Mouse (Mus musculus) forebrain, embryonic 14.5 days (tissue): ENCODE data around the gene Tgfbr2. TPM values are rescaled to one million over a fixed set of nuclear protein-coding genes. Genes with fewer than 3 reads are reported as not detected.
A peak's percentile ranks its signal among the peaks of the same experiment; 100 is the strongest.
"Not testable (repeated sequence)": the region's sequence is repeated elsewhere in the genome, so short reads cannot be mapped to it uniquely, and the experiment has no call there.

Experiments used
- ATAC-seq: fragments of 200-750 bp; cut with Nextera tagmentation; 2 replicates; pipeline ENCODE4 v1.8.0; 2017; ENCODE audit warnings: mild to moderate bottlenecking, moderate library complexity
- DNase-seq: peaks from one replicate; pipeline ENCODE4 v3.0.0-alpha.2; 2015; ENCODE audit warnings: low spot score
- H3K27ac ChIP-seq: fragments of 300-500 bp; sonication (generic); 2 replicates; pipeline ENCODE4 v1.5.1; 2014; ENCODE audit warnings: low read depth, mild to moderate bottlenecking, control low read depth, low read length, moderate library complexity
- H3K27me3 ChIP-seq: fragments of 300-500 bp; sonication (generic); replicated peaks from 2 replicates; pipeline ENCODE4 v1.6.1; 2014; ENCODE audit warnings: low read length, control low read depth, mixed read lengths; ENCODE audit not compliant: control insufficient read depth, insufficient read depth
- H3K36me3 ChIP-seq: fragments of 300-500 bp; sonication (generic); 2 replicates; pipeline ENCODE4 v1.6.1; 2014; ENCODE audit warnings: low read length, control low read depth; ENCODE audit not compliant: control insufficient read depth, insufficient read depth
- H3K4me1 ChIP-seq: fragments of 300-500 bp; sonication (generic); 2 replicates; pipeline ENCODE4 v1.6.1; 2014; ENCODE audit warnings: antibody characterized with exemption, low read length, control low read depth; ENCODE audit not compliant: control insufficient read depth, insufficient read depth
- H3K4me2 ChIP-seq: fragments of 300-500 bp; sonication (generic); 2 replicates; pipeline ENCODE4 v1.6.1; 2014; ENCODE audit warnings: mild to moderate bottlenecking, control low read depth, low read length
- H3K4me3 ChIP-seq: fragments of 300-500 bp; sonication (generic); 2 replicates; pipeline ENCODE4 v1.5.1; 2014; ENCODE audit warnings: low read depth, low read length, control low read depth
- H3K9ac ChIP-seq: fragments of 300-500 bp; sonication (generic); 2 replicates; pipeline ENCODE4 v1.6.1; 2014; ENCODE audit warnings: mild to moderate bottlenecking, low read length, control low read depth, moderate library complexity
- H3K9me3 ChIP-seq: fragments of 300-500 bp; sonication (generic); replicated peaks from 2 replicates; pipeline ENCODE4 v1.6.1; 2016; ENCODE audit warnings: low read length, control low read depth, mixed read lengths; ENCODE audit not compliant: control insufficient read depth
- WGBS: fragments of 180-500 bp; shearing (Covaris S2); extraction: QIAGEN DNeasy Blood & Tissue Kit; methylation state at CpG from one replicate; pipeline ENCODE4 v1.1.7; 2014; 5-methylcytosine and 5-hydroxymethylcytosine counted together
- polyA plus RNA-seq: library from polyadenylated mRNA; unstranded; fragments of >200 nt; fragmentation: Nextera tagmentation; extraction: Ambion mirVana; gene quantifications from 2 replicates; pipeline ENCODE4 v1.2.1, GENCODE M21; 2014

Tgfbr2 gene
- polyA plus RNA-seq, 1 experiment from 2014 or later, result 5.5 TPM

DNA sequence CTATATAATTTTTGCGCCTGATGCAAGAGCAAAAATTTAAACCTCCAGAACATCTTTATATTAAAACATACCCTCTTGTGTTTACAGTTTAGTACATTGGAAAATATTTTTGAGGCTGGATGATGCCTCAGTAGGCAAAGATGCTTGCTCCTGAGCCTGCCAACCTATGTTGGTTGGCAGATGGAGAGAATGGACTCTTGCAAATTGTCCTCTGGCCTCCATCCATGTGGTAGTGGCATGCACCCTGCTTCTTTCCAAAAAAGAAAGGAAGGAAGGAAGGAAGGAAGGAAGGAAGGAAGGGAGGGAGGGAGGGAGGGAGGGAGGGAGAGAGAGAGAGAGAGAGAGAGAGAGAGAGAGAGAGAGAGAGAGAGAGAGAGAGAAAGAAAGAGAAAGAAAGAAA lies 103.6 kb downstream of the Tgfbr2 start:
- not testable (repeated sequence) for DNase-seq, H3K4me3 ChIP-seq, H3K9ac ChIP-seq, H3K27me3 ChIP-seq, H3K27ac ChIP-seq, H3K4me1 ChIP-seq, ATAC-seq, H3K4me2 ChIP-seq, H3K36me3 ChIP-seq, H3K9me3 ChIP-seq
- WGBS, result 94% methylated on average over 1 of the region's 1 CpGs

DNA sequence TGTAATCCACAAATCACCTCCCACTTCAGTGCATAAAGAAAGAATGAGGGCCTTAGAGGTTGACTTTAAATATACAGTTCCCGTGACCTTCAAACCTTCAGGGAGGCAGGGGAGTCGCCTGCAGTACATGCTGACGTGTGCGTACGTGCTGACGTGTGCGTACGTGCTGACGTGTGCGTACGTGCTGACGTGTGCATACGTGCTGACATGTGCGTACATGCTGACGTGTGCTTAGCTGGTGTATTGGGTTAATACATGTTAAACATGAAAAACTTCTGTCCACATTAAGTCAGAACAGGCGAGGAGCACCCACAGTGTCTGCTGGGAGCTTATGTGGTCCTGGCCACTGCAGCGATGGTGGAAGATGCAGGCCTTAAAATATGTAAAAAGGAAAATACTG lies 110.4 kb downstream of the Tgfbr2 start:
- no peaks in the 10 kb centered on the region for H3K36me3 ChIP-seq
- WGBS, result 93% methylated on average over 17 of the region's 17 CpGs
- no peak overlapping the region for H3K9ac ChIP-seq
- DNase-seq (no peak), ATAC-seq (no peak)
- H3K4me2 ChIP-seq, result no peak overlapping the region
- no peaks in the 10 kb centered on the region for H3K4me1 ChIP-seq
- H3K27ac ChIP-seq, result no peak overlapping the region
- no peaks in the 10 kb centered on the region for H3K9me3 ChIP-seq
- H3K27me3 ChIP-seq, result no peaks in the 10 kb centered on the region
- H3K4me3 ChIP-seq, result no peak overlapping the region

DNA sequence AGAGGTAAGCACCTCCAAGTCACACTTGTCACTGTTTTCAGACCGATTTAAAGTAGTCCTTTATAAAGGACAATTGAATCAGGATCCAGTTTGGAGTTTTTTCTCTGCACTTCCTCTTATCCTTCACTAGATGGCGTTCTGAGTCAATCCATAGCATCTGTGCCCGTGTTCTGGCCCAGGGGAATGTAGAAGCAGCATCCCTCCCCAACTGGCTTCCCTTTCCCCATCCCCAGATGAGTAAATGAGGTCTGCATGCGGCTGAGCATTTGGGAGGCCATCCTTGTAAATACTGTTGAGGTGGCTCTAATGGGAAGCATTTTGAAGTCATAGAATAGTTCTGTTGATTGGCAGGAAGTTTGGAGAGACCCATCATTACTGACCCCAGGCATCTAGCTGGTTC lies 114.5 kb downstream of the Tgfbr2 start:
- H3K9ac ChIP-seq, result no peak overlapping the region

DNA sequence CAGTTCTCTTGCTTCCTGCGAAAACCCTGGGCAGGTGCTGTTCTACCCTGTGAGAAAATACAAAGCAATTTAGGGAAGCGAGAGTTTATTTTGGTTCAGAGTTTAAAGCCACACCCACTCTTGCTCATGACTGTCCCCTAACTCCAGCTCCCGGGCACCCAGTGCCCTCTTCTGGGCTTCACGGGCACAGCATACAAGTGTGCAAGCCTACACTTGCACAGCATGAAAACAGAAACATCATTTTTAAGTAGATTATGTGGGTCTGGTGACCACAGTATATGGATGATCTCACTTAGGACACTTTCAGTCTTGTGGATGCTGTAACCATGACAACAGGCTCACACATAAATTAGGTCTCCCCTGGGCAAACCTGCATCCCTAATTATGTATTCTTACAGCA lies 116.0 kb downstream of the Tgfbr2 start:
- H3K27ac ChIP-seq, result no peak overlapping the region
- no peak overlapping the region for H3K9ac ChIP-seq
- H3K4me1 ChIP-seq, result no peaks in the 10 kb centered on the region
- H3K9me3 ChIP-seq, result no peaks in the 10 kb centered on the region
- H3K4me2 ChIP-seq, result no peak overlapping the region
- DNase-seq (peak; percentile 30), ATAC-seq (no peak)
- no peaks in the 10 kb centered on the region for H3K36me3 ChIP-seq
- H3K4me3 ChIP-seq, result no peak overlapping the region
- no peaks in the 10 kb centered on the region for H3K27me3 ChIP-seq
- WGBS, result 54% methylated on average over 4 of the region's 4 CpGs

More for the DNA sequence above, 114.5 kb downstream of the Tgfbr2 start:
- Histone ChIP-seq H3K9me3 (no peaks in the 10 kb centered on the region), H3K27ac (no peak overlapping the region), H3K27me3 (no peaks in the 10 kb centered on the region), H3K4me1 (no peaks in the 10 kb centered on the region), H3K4me2 (no peak overlapping the region), H3K36me3 (no peaks in the 10 kb centered on the region), H3K4me3 (no peak overlapping the region)
- DNase-seq, result peak; percentile 40
- no peak; the same call in 1 of the 2 replicates for ATAC-seq
- 15% methylated on average over 4 of the region's 4 CpGs for WGBS

DNA sequence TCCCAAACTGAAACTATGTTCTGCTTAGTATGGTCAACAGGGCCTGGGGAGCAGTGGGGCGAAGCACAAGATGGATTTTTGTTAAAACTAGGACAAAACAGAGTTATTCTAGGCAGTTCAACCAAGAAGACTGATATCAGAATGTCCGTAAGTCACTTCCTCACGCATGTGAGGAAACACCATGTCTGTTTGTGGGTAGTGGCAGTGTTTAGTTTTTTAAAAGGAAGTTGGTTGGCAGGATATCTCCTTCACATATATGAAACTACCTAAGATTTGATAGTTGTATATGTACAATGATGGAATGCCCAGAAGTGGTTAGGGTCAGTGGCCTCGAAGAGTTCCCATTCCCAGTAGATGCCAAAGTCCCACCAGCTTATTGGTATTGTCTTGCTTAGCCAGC lies 116.7 kb downstream of the Tgfbr2 start:
- ATAC-seq (no peak), DNase-seq (no peak)
- no peak overlapping the region for H3K27ac ChIP-seq
- H3K9me3 ChIP-seq, result no peaks in the 10 kb centered on the region
- 94% methylated on average over 4 of the region's 4 CpGs for WGBS
- no peaks in the 10 kb centered on the region for H3K4me1 ChIP-seq
- no peak overlapping the region for H3K4me3 ChIP-seq
- H3K36me3 ChIP-seq, result no peaks in the 10 kb centered on the region
- H3K4me2 ChIP-seq, result no peak overlapping the region
- H3K9ac ChIP-seq, result no peak overlapping the region
- no peaks in the 10 kb centered on the region for H3K27me3 ChIP-seq

DNA sequence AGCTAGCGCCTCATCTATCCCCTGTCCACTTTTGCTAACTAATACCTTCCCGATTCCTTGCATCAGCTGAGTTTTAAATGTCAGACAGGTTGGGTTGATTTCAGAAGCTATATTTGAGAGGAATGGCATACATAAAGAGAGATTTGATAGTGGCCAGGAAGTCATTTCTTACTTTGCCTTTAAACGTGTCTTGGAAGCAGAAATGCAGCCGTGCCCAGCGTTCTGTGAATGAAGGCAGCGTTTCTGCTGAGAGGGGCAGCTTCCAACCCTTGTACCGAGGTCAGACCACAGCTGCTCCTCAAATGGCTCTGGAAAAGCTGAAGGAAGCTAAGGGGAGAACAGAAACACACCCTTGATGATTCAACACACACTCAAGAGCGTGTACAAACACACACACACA lies 121.2 kb downstream of the Tgfbr2 start:
- no peak overlapping the region for H3K4me3 ChIP-seq
- H3K9ac ChIP-seq, result no peak overlapping the region
- no peak overlapping the region for H3K4me2 ChIP-seq
- H3K9me3 ChIP-seq, result no peaks in the 10 kb centered on the region
- ATAC-seq, result no peak
- H3K4me1 ChIP-seq, result no peaks in the 10 kb centered on the region
- no peak for DNase-seq
- H3K27me3 ChIP-seq, result no peaks in the 10 kb centered on the region
- no peak overlapping the region for H3K27ac ChIP-seq
- WGBS, result 91% methylated on average over 8 of the region's 8 CpGs
- H3K36me3 ChIP-seq, result no peaks in the 10 kb centered on the region

DNA sequence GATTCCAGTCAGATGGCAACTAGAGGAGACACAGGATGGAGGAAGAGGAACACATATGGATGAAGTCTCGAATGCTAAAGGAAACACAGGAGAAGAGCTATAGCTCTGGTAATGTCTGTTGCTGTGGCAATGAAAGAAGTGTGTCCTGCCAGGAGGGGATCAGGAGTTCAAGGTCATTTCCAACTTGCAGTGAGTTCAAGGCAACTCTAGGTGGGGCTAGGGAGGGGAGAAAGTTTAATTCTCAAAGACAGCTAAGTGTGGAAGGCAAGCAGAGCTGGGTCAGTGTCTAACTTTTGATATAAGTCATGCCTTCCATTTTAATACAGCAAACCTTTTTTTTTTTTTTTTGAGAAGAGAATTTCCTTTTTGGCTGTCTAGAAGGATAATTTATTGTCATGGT lies 125.2 kb downstream of the Tgfbr2 start:
- Histone ChIP-seq H3K27ac (no peak overlapping the region), H3K36me3 (no peaks in the 10 kb centered on the region), H3K27me3 (no peaks in the 10 kb centered on the region), H3K4me2 (no peak overlapping the region), H3K9ac (no peak overlapping the region), H3K4me3 (no peak overlapping the region), H3K9me3 (no peaks in the 10 kb centered on the region), H3K4me1 (no peaks in the 10 kb centered on the region)
- 78% methylated on average over 1 of the region's 1 CpGs for WGBS
- ATAC-seq (no peak), DNase-seq (no peak)

DNA sequence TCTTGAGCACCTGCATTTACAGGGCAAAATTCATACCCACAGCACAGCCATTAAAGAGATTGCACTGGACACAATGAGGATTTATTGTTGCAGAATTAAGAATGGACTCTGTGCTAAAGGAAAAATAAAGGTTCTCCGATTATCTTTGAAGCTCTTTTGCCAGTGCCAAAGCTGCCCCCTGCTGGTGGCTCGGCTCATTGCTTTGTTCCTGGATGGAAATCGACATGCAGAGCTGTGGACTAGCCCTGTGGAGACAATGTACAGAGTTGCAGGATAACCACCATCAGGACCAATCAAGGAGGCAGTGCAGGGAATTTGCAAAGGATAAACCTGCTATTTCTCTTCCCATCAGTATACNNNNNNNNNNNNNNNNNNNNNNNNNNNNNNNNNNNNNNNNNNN lies 133.4 kb downstream of the Tgfbr2 start:
- Histone ChIP-seq H3K27ac (no peak overlapping the region), H3K4me2 (no peak overlapping the region), H3K36me3 (no peaks in the 10 kb centered on the region), H3K27me3 (no peaks in the 10 kb centered on the region), H3K4me1 (no peaks in the 10 kb centered on the region), H3K9me3 (no peaks in the 10 kb centered on the region), H3K9ac (no peak overlapping the region), H3K4me3 (no peak overlapping the region)
- 14% methylated on average over 3 of the region's 3 CpGs for WGBS
- DNase-seq, result peak; percentile 90
- ATAC-seq, result peak; percentile 55; the same call in 1 of the 2 replicates

DNA sequence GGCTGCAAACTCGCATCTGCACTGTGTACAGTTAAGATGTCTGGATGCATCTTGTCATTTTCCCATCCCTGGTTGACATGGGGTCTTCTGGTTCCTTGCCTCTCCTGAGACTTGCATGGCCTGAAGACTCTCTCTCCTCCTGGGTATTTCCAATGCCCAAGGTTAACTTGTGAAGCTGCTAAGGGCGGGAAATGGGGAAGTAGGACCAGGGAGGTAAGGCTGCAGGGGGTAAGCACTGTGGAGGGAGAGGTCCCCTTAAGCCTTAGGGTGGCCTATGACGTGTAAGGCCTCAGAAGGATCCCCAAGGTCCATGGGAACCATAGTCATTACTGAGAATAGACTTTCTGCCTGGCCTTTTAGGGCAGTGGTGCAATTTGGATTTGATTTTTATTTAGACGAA lies 133.8 kb downstream of the Tgfbr2 start:
- H3K36me3 ChIP-seq, result no peaks in the 10 kb centered on the region
- ATAC-seq (no peak), DNase-seq (no peak)
- no peak overlapping the region for H3K9ac ChIP-seq
- no peaks in the 10 kb centered on the region for H3K27me3 ChIP-seq
- no peak overlapping the region for H3K4me2 ChIP-seq
- H3K27ac ChIP-seq, result no peak overlapping the region
- H3K4me1 ChIP-seq, result no peaks in the 10 kb centered on the region
- no peaks in the 10 kb centered on the region for H3K9me3 ChIP-seq
- WGBS, result 68% methylated on average over 4 of the region's 4 CpGs
- H3K4me3 ChIP-seq, result no peak overlapping the region
